Mouse (Mus musculus) kidney, postnatal 36 days (tissue): Measurements from ENCODE around the gene Kdm6a.

ENCODE experiments used
- DNase-seq, 2 experiments: peaks; one replicate each; pipeline ENCODE4 v3.0.0; 2021 to 2022; ENCODE audit warnings: mixed read lengths in 2 of 2

Gene Kdm6a

GRCm38 (mm10) chrX:18162192-18162857, at the start of gene Kdm6a:
Kdm6a (plus strand) TSS chrX:18162575.
- peak; percentile 99 to 100 for DNase-seq

- DNase-seq: no peak
Observed at GRCm38 (mm10) chrX:18145557-18145956, 16.8 kb upstream of the Kdm6a start, which contains the start of gene Dusp21. Dusp21 (plus strand) TSS chrX:18145857.

GRCm38 (mm10) chrX:18160734-18161442, 1.5 kb upstream of the Kdm6a start:
- no peak for DNase-seq

GRCm38 (mm10) chrX:18161796-18162191, 581 bp upstream of the Kdm6a start:
- DNase-seq: no peak

GRCm38 (mm10) chrX:18162861-18163731, 721 bp downstream of the Kdm6a start:
- DNase-seq: peak; percentile 74

GRCm38 (mm10) chrX:18163917-18164624, 1.7 kb downstream of the Kdm6a start:
- peak; percentile 44 to 48 for DNase-seq

- DNase-seq: no peak
Observed at GRCm38 (mm10) chrX:18165121-18165520, 2.7 kb downstream of the Kdm6a start.

- no peak for DNase-seq
Observed at GRCm38 (mm10) chrX:18166961-18167360, 4.6 kb downstream of the Kdm6a start.

- peak in 1 of 2 experiments; percentile 21 for DNase-seq
Observed at GRCm38 (mm10) chrX:18168940-18169339, 6.6 kb downstream of the Kdm6a start.

GRCm38 (mm10) chrX:18174831-18175230, 12.5 kb downstream of the Kdm6a start:
- peak in 1 of 2 experiments; percentile 6 for DNase-seq

GRCm38 (mm10) chrX:18177803-18178202, 15.4 kb downstream of the Kdm6a start:
- no peak for DNase-seq

GRCm38 (mm10) chrX:18179492-18179891, 17.1 kb downstream of the Kdm6a start:
- no peak for DNase-seq

GRCm38 (mm10) chrX:18187203-18187602, 24.8 kb downstream of the Kdm6a start:
- DNase-seq: no peak

GRCm38 (mm10) chrX:18188293-18188692, 25.9 kb downstream of the Kdm6a start:
- DNase-seq: no peak

- DNase-seq: no peak
Observed at GRCm38 (mm10) chrX:18239572-18239971, 77.2 kb downstream of the Kdm6a start.

GRCm38 (mm10) chrX:18250621-18251020, 88.2 kb downstream of the Kdm6a start:
- DNase-seq: peak; percentile 72 to 73

- DNase-seq: peak; percentile 38 to 67
Observed at GRCm38 (mm10) chrX:18254767-18255166, 92.4 kb downstream of the Kdm6a start.

- no peak for DNase-seq
Observed at GRCm38 (mm10) chrX:18258238-18258809, 95.9 kb downstream of the Kdm6a start.

GRCm38 (mm10) chrX:18278561-18278960, 116.2 kb downstream of the Kdm6a start:
- no peak for DNase-seq

GRCm38 (mm10) chrX:18280134-18280533, 117.8 kb downstream of the Kdm6a start:
- DNase-seq: no peak
